Mouse (Mus musculus) ES-E14 (cell line): ENCODE results near the gene Ppp2r1b. TPM values are rescaled to one million over a fixed set of nuclear protein-coding genes. Genes with fewer than 3 reads are reported as not detected.
"Not testable (repeated sequence)": the region's sequence is repeated elsewhere in the genome, so short reads cannot be mapped to it uniquely, and the experiment has no call there.

Experiments
- DNase-seq: peaks from one replicate; pipeline ENCODE4 v3.0.0-alpha.2; 2013; ENCODE audit warnings: low read depth, low spot score
- H3K27ac ChIP-seq: 2 replicates; pipeline ENCODE4 v1.5.1; 2012; ENCODE audit warnings: low read depth, mild to moderate bottlenecking, low read length, moderate library complexity, mixed read lengths; ENCODE audit not compliant: poor library complexity, insufficient read depth, severe bottlenecking
- H3K36me3 ChIP-seq: 2 replicates; pipeline ENCODE4 v1.6.1; 2012; ENCODE audit warnings: mild to moderate bottlenecking, low read length, moderate library complexity, mixed read lengths; ENCODE audit not compliant: control insufficient read depth, poor library complexity, insufficient read depth, severe bottlenecking
- H3K4me1 ChIP-seq, 2 experiments: fragments of 150-350 bp in 1 of 2; sonication (generic) in 1 of 2; 2 replicates each; pipeline ENCODE4 v1.6.1; 2012; ENCODE audit warnings: low read length in 2 of 2, mild to moderate bottlenecking in 1 of 2, mixed read lengths in 1 of 2; ENCODE audit not compliant: control insufficient read depth in 2 of 2, insufficient read depth in 2 of 2, poor library complexity in 1 of 2
- H3K4me3 ChIP-seq, 2 experiments: fragments of 150-350 bp in 1 of 2; sonication (generic) in 1 of 2; 2 replicates each; pipeline ENCODE4 v1.5.1; 2012; ENCODE audit warnings: low read length in 2 of 2, low read depth in 1 of 2, mild to moderate bottlenecking in 1 of 2, mixed read lengths in 1 of 2; ENCODE audit not compliant: insufficient read depth in 1 of 2, poor library complexity in 1 of 2, severe bottlenecking in 1 of 2
- H3K9ac ChIP-seq: 2 replicates; pipeline ENCODE4 v1.6.1; 2012; ENCODE audit warnings: low read depth, mild to moderate bottlenecking, low read length, mixed read lengths; ENCODE audit not compliant: poor library complexity, insufficient read depth, severe bottlenecking
- H3K9me3 ChIP-seq: fragments of 150-350 bp; sonication (generic); 2 replicates; pipeline ENCODE4 v1.6.1; 2012; ENCODE audit warnings: low read depth, mild to moderate bottlenecking, low read length; ENCODE audit not compliant: control insufficient read depth, insufficient read depth
- CHD2 ChIP-seq: IDR thresholded peaks from 2 replicates; pipeline ENCODE4 v1.6.1; 2014; ENCODE audit warnings: mild to moderate bottlenecking, low read depth, low read length, inconsistent platforms
- HCFC1 ChIP-seq: IDR thresholded peaks from 2 replicates; pipeline ENCODE4 v1.6.1; 2012; ENCODE audit warnings: low read length, inconsistent platforms, borderline replicate concordance; ENCODE audit not compliant: insufficient read depth
- MAFK ChIP-seq: IDR thresholded peaks from 2 replicates; pipeline ENCODE4 v1.6.1; 2014; ENCODE audit warnings: mild to moderate bottlenecking, low read depth, low read length, inconsistent platforms; ENCODE audit not compliant: insufficient read depth
- ZC3H11A ChIP-seq: IDR thresholded peaks from 2 replicates; pipeline ENCODE4 v1.6.1; 2012; ENCODE audit warnings: low read depth, mild to moderate bottlenecking, inconsistent platforms, low read length, borderline replicate concordance
- ZNF384 ChIP-seq: IDR thresholded peaks from 2 replicates; pipeline ENCODE4 v1.6.1; 2012; ENCODE audit warnings: low read depth, low read length, inconsistent platforms
- in situ Hi-C, 2 experiments: fragments of 600-800 bp; cut with MboI; formaldehyde crosslinking; loops; one replicate each; pipeline ENCODE4 v1.15.1; 2025; ENCODE audit warnings: low sequenced_read_pairs in 2 of 2, inconsistent platforms in 1 of 2; ENCODE audit not compliant: unreplicated experiment in 2 of 2
- total RNA-seq: library from RNA; depleted of rRNA; stranded (reverse); fragments of 300-350 nt; gene quantifications from 2 replicates; pipeline ENCODE4 v1.2.3, GENCODE M21; 2012

The Ppp2r1b gene
- total RNA-seq, 1 experiment: 41.6 TPM

- in situ Hi-C loops: no loop called here
- H3K9me3 ChIP-seq: no peaks in the 10 kb centered on the region
- no peaks in the 10 kb centered on the region for H3K4me1 ChIP-seq
- TF ChIP-seq ZNF384 (no peak), ZC3H11A (no peak), CHD2 (no peak), HCFC1 (no peak), MAFK (no peak)
- DNase-seq: no peak
- H3K27ac ChIP-seq: no peak overlapping the region
- H3K9ac ChIP-seq: no peak overlapping the region
- H3K36me3 ChIP-seq: peaks cover 2% of the 10 kb centered on the region; the same call in 1 of the 2 replicates
- no peak overlapping the region for H3K4me3 ChIP-seq
These were observed 23.4 kb upstream of the Ppp2r1b start for GRCm38 (mm10) chr9:50821651-50822050.

DNA sequence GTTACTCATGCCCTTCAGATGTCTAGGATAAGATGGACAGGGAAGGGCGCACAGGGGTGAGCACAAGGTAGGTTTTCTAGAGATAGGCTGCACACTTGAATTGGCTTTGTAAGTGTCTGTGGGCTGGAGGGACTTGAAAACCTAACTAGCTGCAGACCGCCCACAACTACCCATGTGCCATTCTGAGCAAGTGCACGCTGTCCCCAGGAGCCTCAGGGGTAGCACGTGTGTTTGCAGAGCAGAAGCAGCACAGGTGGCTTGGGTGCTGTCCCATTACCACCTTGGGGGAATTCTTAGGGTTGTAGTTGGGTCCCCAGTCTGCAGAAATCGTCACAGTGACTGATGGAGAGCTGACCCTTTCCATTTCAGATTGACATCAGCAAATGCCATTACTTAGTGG, 22.9 kb upstream of the Ppp2r1b start:
- Histone ChIP-seq H3K9me3 (no peaks in the 10 kb centered on the region), H3K9ac (no peak overlapping the region), H3K4me3 (no peak overlapping the region), H3K4me1 (no peaks in the 10 kb centered on the region), H3K36me3 (peaks cover 2% of the 10 kb centered on the region; the same call in 1 of the 2 replicates), H3K27ac (no peak overlapping the region)
- TF ChIP-seq ZNF384 (no peak), ZC3H11A (no peak), CHD2 (no peak), MAFK (no peak), HCFC1 (no peak)
- DNase-seq: no peak
- in situ Hi-C loops: no loop called here

DNA sequence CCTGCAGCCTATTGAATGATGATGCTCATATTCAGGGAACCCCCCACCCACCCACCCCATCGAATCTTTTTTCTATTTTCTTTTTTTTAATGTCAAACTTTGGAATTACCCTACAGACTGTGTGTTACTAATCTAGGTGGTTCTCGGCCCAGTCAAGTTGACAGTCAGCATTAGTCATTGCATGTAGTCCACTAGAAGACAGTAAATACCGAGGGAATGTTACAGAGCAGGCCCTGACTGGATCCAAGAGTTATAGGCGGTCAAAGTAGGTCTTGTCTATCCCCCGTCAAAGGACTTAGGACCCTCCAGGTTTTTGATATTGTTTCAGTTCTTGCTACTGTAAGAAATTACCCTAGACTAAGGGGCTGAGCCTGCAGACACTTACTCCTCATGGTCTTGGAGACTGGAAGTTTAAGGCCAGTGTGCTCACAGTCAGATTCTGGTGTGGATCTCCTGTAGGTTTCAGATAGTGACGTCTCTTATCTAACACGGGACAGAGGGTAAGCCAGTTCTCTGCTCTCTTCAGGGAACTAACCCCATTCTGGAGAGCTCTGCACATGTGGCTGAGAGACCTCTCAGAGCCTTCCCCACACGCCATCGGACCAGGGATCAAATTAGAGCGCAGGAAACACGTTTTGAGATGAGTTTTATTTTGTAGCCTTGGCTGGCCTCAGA, 21.2 kb upstream of the Ppp2r1b start:
- Histone ChIP-seq H3K36me3 (peaks cover 2% of the 10 kb centered on the region; the same call in 1 of the 2 replicates), H3K4me1 (no peaks in the 10 kb centered on the region), H3K9me3 (no peaks in the 10 kb centered on the region), H3K4me3 (no peak overlapping the region), H3K9ac (no peak overlapping the region), H3K27ac (no peak overlapping the region)
- in situ Hi-C loops: no loop called here
- TF ChIP-seq HCFC1 (no peak), ZC3H11A (no peak), ZNF384 (no peak), MAFK (no peak), CHD2 (no peak)
- no peak for DNase-seq

DNA sequence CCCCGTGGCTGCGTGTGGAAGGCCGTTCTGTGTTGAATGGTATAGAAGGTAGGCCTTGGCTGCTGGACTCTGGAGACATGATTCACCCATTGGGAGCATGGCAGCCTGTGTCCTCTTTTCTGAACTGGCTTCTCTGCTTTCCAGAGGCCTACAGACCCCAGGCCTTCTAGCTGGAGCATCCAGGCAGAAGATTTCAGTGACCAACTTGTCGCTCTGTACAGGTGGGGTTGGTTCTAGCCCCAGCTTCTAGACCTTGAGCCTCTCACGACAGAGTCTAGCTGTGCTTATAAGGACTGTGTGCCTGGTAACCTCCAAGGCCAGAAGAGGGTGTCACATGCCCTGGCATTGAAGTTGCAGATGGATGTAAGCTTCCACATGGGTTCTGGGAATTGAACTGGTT, 13.6 kb upstream of the Ppp2r1b start:
- DNase-seq: no peak
- H3K4me1 ChIP-seq: no peaks in the 10 kb centered on the region
- in situ Hi-C loops: no loop called here
- H3K27ac ChIP-seq: no peak overlapping the region
- TF ChIP-seq MAFK: no peak
- TF ChIP-seq ZC3H11A: no peak
- TF ChIP-seq HCFC1: no peak
- no peak for TF ChIP-seq CHD2
- no peak for TF ChIP-seq ZNF384
- no peak overlapping the region for H3K9ac ChIP-seq
- H3K36me3 ChIP-seq: peaks cover 5% of the 10 kb centered on the region; the same call in 1 of the 2 replicates
- H3K4me3 ChIP-seq: no peak overlapping the region
- H3K9me3 ChIP-seq: no peaks in the 10 kb centered on the region

DNA sequence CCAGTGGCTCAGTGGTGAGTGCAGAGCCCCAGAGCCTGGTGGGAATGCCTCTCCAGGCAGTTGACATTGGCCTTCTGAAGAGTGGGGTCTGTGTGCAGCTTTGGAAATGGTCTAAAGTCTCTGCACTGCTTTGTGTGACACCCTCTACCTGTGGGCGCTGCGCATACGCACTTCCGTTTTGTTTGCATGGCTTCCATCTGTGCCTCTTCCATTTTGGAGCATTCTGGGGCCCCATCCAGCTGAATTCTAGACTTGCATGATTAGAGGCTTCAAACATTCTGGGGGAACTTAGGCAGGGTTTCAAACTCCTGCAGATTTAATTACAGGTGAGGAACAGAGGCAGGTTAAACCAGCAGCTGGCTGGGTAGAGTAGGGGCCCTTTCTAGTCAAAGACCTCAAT, 12.9 kb upstream of the Ppp2r1b start:
- Histone ChIP-seq H3K36me3 (peaks cover 5% of the 10 kb centered on the region; the same call in 1 of the 2 replicates), H3K9me3 (no peaks in the 10 kb centered on the region), H3K27ac (no peak overlapping the region), H3K4me3 (no peak overlapping the region; a peak in 1 of 4 replicates), H3K4me1 (no peaks in the 10 kb centered on the region), H3K9ac (no peak overlapping the region)
- DNase-seq: no peak
- in situ Hi-C loops: no loop called here
- TF ChIP-seq ZNF384: no peak
- no peak for TF ChIP-seq MAFK
- TF ChIP-seq CHD2: no peak
- no peak for TF ChIP-seq HCFC1
- TF ChIP-seq ZC3H11A: no peak

DNA sequence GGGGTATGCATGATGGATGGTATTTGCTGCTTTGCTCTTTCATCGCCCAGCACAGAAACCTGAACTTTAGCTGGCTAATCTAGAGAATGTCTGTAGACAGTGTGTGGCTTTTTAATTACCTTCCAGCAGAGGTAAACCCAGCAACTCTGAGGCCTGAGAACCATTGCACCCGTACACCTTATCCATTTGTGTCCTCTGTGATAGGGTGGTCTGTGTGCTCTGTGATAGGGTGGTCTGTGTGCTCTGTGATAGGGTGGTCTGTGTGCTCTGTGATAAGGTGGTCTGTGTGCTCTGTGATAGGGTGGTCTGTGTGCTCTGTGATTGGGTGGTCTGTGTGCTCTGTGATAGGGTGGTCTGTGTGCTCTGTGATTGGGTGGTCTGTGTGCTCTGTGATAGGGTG, 12.5 kb upstream of the Ppp2r1b start:
- H3K36me3 ChIP-seq, H3K9ac ChIP-seq, DNase-seq, H3K27ac ChIP-seq, H3K9me3 ChIP-seq, H3K4me1 ChIP-seq, H3K4me3 ChIP-seq, in situ Hi-C loops: not testable (repeated sequence)
